Mouse (Mus musculus) myocyte (in vitro differentiated cells): ENCODE measurements at regions not wholly inside any gene's neighbourhood (a gene's known extent, or its start where the extent isn't known, plus 50 kb on each side); places are given as distances from the start of the nearest gene placed in this dataset.
A peak's percentile ranks its signal among the peaks of the same experiment; 100 is the strongest.

Source experiments
- CEBPB ChIP-seq: IDR thresholded peaks from 2 replicates; pipeline ENCODE4 v1.6.1; 2011; ENCODE audit warnings: mild to moderate bottlenecking, moderate library complexity; ENCODE audit not compliant: poor library complexity, insufficient read depth, severe bottlenecking
- E2F4 ChIP-seq: IDR thresholded peaks from one replicate; pipeline ENCODE4 v1.6.1; 2011; ENCODE audit warnings: mild to moderate bottlenecking, control low read depth, moderate library complexity; ENCODE audit not compliant: insufficient read depth
- MAX ChIP-seq: IDR thresholded peaks from one replicate; pipeline ENCODE4 v1.6.1; 2011; ENCODE audit warnings: low read depth, mild to moderate bottlenecking, control low read depth
- MYOD1 ChIP-seq, 3 experiments: IDR thresholded peaks; one replicate each; pipeline ENCODE4 v1.6.1; 2011; ENCODE audit warnings: control low read depth in 2 of 3, low read depth in 2 of 3, mild to moderate bottlenecking in 2 of 3, moderate library complexity in 1 of 3; ENCODE audit not compliant: insufficient read length in 2 of 3, control insufficient read depth in 1 of 3
- MYOG ChIP-seq, 3 experiments: IDR thresholded peaks; one replicate each; pipeline ENCODE4 v1.6.1; 2011; ENCODE audit warnings: control low read depth in 2 of 3, low read depth in 2 of 3, mild to moderate bottlenecking in 2 of 3; ENCODE audit not compliant: insufficient read length in 2 of 3, control insufficient read depth in 1 of 3, insufficient read depth in 1 of 3
- POLR2A ChIP-seq: IDR thresholded peaks from one replicate; pipeline ENCODE4 v1.6.1; 2011; ENCODE audit warnings: low read depth, mild to moderate bottlenecking, control low read depth, moderate library complexity; ENCODE audit not compliant: insufficient read length
- POLR2AphosphoS2 ChIP-seq: IDR thresholded peaks from one replicate; pipeline ENCODE4 v1.6.1; 2011; ENCODE audit warnings: low read depth, control low read depth; ENCODE audit not compliant: insufficient read length
- REST ChIP-seq: IDR thresholded peaks from one replicate; pipeline ENCODE4 v1.6.1; 2011; ENCODE audit warnings: mild to moderate bottlenecking, control low read depth, moderate library complexity; ENCODE audit not compliant: insufficient read depth, insufficient read length
- TCF12 ChIP-seq: IDR thresholded peaks from one replicate; pipeline ENCODE4 v1.6.1; 2011; ENCODE audit warnings: mild to moderate bottlenecking, control low read depth; ENCODE audit not compliant: poor library complexity, insufficient read depth, severe bottlenecking
- TCF3 ChIP-seq: IDR thresholded peaks from one replicate; pipeline ENCODE4 v1.6.1; 2011; ENCODE audit warnings: low read depth, control low read depth; ENCODE audit not compliant: insufficient read length
- USF1 ChIP-seq: IDR thresholded peaks from one replicate; pipeline ENCODE4 v1.6.1; 2011; ENCODE audit warnings: low read depth, mild to moderate bottlenecking, control low read depth, moderate library complexity

- no peak for TF ChIP-seq TCF3
- no peak for TF ChIP-seq USF1
- TF ChIP-seq MAX, result no peak
- TF ChIP-seq POLR2A, result peak; percentile 51
- no peak for TF ChIP-seq POLR2AphosphoS2
- TF ChIP-seq E2F4, result no peak
- TF ChIP-seq REST, result no peak
- TF ChIP-seq MYOD1 (IDR thresholded peaks at IDR 0.05; ENCODE audit: control insufficient read depth in 1 of 3, insufficient read length in 2 of 3, low read depth in 2 of 3), result no peak
- no peak for TF ChIP-seq TCF12
- TF ChIP-seq CEBPB, result no peak
- TF ChIP-seq MYOG (IDR thresholded peaks at IDR 0.05; ENCODE audit: control insufficient read depth in 1 of 3, insufficient read depth in 1 of 3, insufficient read length in 2 of 3, low read depth in 2 of 3), result no peak
Observed at GRCm38 (mm10) chr4:125210719-125211118, 83.1 kb upstream of the Zc3h12a start.
